Mouse (Mus musculus) ES-E14 (cell line): ENCODE data around the gene Nsun6. TPM values are rescaled to one million over a fixed set of nuclear protein-coding genes. Genes with fewer than 3 reads are reported as not detected.

Source experiments
- DNase-seq: peaks from one replicate; pipeline ENCODE4 v3.0.0-alpha.2; 2013; ENCODE audit warnings: low read depth, low spot score
- H3K27ac ChIP-seq: 2 replicates; pipeline ENCODE4 v1.5.1; 2012; ENCODE audit warnings: low read depth, mild to moderate bottlenecking, low read length, moderate library complexity, mixed read lengths; ENCODE audit not compliant: poor library complexity, insufficient read depth, severe bottlenecking
- H3K36me3 ChIP-seq: 2 replicates; pipeline ENCODE4 v1.6.1; 2012; ENCODE audit warnings: mild to moderate bottlenecking, low read length, moderate library complexity, mixed read lengths; ENCODE audit not compliant: control insufficient read depth, poor library complexity, insufficient read depth, severe bottlenecking
- H3K4me1 ChIP-seq, 2 experiments: fragments of 150-350 bp in 1 of 2; sonication (generic) in 1 of 2; 2 replicates each; pipeline ENCODE4 v1.6.1; 2012; ENCODE audit warnings: low read length in 2 of 2, mild to moderate bottlenecking in 1 of 2, mixed read lengths in 1 of 2; ENCODE audit not compliant: control insufficient read depth in 2 of 2, insufficient read depth in 2 of 2, poor library complexity in 1 of 2
- H3K4me3 ChIP-seq, 2 experiments: fragments of 150-350 bp in 1 of 2; sonication (generic) in 1 of 2; 2 replicates each; pipeline ENCODE4 v1.5.1; 2012; ENCODE audit warnings: low read length in 2 of 2, low read depth in 1 of 2, mild to moderate bottlenecking in 1 of 2, mixed read lengths in 1 of 2; ENCODE audit not compliant: insufficient read depth in 1 of 2, poor library complexity in 1 of 2, severe bottlenecking in 1 of 2
- H3K9ac ChIP-seq: 2 replicates; pipeline ENCODE4 v1.6.1; 2012; ENCODE audit warnings: low read depth, mild to moderate bottlenecking, low read length, mixed read lengths; ENCODE audit not compliant: poor library complexity, insufficient read depth, severe bottlenecking
- H3K9me3 ChIP-seq: fragments of 150-350 bp; sonication (generic); 2 replicates; pipeline ENCODE4 v1.6.1; 2012; ENCODE audit warnings: low read depth, mild to moderate bottlenecking, low read length; ENCODE audit not compliant: control insufficient read depth, insufficient read depth
- CHD2 ChIP-seq: IDR thresholded peaks from 2 replicates; pipeline ENCODE4 v1.6.1; 2014; ENCODE audit warnings: mild to moderate bottlenecking, low read depth, low read length, inconsistent platforms
- HCFC1 ChIP-seq: IDR thresholded peaks from 2 replicates; pipeline ENCODE4 v1.6.1; 2012; ENCODE audit warnings: low read length, inconsistent platforms, borderline replicate concordance; ENCODE audit not compliant: insufficient read depth
- MAFK ChIP-seq: IDR thresholded peaks from 2 replicates; pipeline ENCODE4 v1.6.1; 2014; ENCODE audit warnings: mild to moderate bottlenecking, low read depth, low read length, inconsistent platforms; ENCODE audit not compliant: insufficient read depth
- ZC3H11A ChIP-seq: IDR thresholded peaks from 2 replicates; pipeline ENCODE4 v1.6.1; 2012; ENCODE audit warnings: low read depth, mild to moderate bottlenecking, inconsistent platforms, low read length, borderline replicate concordance
- ZNF384 ChIP-seq: IDR thresholded peaks from 2 replicates; pipeline ENCODE4 v1.6.1; 2012; ENCODE audit warnings: low read depth, low read length, inconsistent platforms
- in situ Hi-C, 2 experiments: fragments of 600-800 bp; cut with MboI; formaldehyde crosslinking; loops; one replicate each; pipeline ENCODE4 v1.15.1; 2025; ENCODE audit warnings: low sequenced_read_pairs in 2 of 2, inconsistent platforms in 1 of 2; ENCODE audit not compliant: unreplicated experiment in 2 of 2
- total RNA-seq: library from RNA; depleted of rRNA; stranded (reverse); fragments of 300-350 nt; gene quantifications from 2 replicates; pipeline ENCODE4 v1.2.3, GENCODE M21; 2012

Nsun6 gene
- total RNA-seq, 1 experiment, result 10.3 TPM

DNA sequence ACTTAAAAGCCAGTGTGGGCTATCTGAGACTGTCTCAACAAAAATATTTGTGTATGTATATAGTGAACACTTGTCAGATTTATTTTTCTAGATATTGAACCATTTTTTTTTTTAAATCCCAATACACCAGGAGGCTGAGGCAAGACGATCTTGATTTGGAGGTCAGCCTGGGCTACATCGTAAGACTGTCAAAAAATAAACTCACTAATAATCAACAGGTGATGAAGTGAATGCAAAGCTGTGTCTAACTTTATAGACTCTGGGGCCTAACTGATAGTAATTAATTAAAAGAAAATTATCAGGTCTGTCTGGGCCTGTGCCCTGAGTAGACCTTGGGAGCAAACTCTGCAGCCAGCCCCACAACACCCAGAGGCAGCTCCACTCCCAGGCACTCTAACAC, 28.8 kb upstream of the Nsun6 start:
- H3K9me3 ChIP-seq, result no peaks in the 10 kb centered on the region
- in situ Hi-C loops, result no loop called here
- DNase-seq, result no peak
- no peaks in the 10 kb centered on the region for H3K4me1 ChIP-seq
- no peak overlapping the region for H3K9ac ChIP-seq
- H3K36me3 ChIP-seq, result no peaks in the 10 kb centered on the region
- TF ChIP-seq MAFK, result no peak
- TF ChIP-seq ZNF384, result no peak
- no peak for TF ChIP-seq ZC3H11A
- no peak for TF ChIP-seq CHD2
- TF ChIP-seq HCFC1, result no peak
- H3K27ac ChIP-seq, result no peak overlapping the region
- H3K4me3 ChIP-seq, result no peak overlapping the region

DNA sequence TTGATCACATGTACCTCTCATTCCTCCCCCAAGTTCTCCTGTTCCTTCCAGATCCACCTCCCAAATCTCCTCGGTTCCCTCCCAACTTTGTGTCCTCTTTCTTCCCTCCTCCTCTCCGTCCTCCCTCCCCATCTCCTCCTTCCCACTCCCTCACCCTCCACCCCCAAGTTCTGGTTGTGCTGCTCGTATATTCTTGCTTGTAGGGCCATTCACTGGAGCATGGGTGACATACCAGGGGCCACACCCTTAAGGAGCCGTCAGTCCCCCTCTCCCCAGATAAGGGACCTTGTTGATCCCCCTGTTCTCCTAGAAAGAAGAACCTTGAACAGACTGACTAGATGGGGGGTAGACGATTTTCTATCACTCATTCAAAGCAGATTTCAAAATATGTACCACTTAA, 12.2 kb upstream of the Nsun6 start:
- no peak for DNase-seq
- H3K27ac ChIP-seq, result no peak overlapping the region
- H3K9me3 ChIP-seq, result no peaks in the 10 kb centered on the region
- H3K4me1 ChIP-seq, result peaks cover 1 to 2% of the 10 kb centered on the region in 2 experiments; a peak in 1 of 4 replicates
- H3K4me3 ChIP-seq, result no peak overlapping the region
- in situ Hi-C loops, result no loop called here
- TF ChIP-seq CHD2 (no peak), MAFK (no peak), ZC3H11A (no peak), HCFC1 (no peak), ZNF384 (no peak)
- H3K9ac ChIP-seq, result no peak overlapping the region
- H3K36me3 ChIP-seq, result 0 out of 2 replicates have a peak, but pooled peaks cover 2% of the 10 kb centered on the region

DNA sequence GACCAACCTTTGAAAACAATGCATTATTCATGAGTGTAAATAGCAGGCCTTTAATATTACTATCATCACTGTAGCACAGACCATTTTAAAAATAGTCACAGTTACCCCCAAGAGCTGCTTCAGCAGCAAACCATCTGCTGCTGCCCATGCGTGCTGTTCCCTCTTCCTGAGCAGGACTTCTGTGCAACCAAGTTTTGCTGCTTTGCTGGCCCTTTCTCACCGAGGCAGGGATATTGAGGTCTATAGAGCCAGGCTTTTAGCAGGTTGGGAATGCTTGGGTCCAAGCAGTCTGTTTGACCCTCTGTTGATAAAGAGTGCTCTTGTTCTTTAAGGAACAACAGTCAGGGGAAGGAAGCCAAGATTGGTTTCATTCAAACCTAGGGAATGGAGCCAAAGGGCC, 10.6 kb upstream of the Nsun6 start:
- TF ChIP-seq ZC3H11A (no peak), ZNF384 (no peak), MAFK (no peak), HCFC1 (no peak), CHD2 (no peak)

GRCm38 (mm10) chr2:15064380-15065269, 9.8 kb upstream of the Nsun6 start:
- H3K9ac ChIP-seq, result no peak overlapping the region
- H3K4me1 ChIP-seq, result peaks cover 1 to 2% of the 10 kb centered on the region in 2 experiments; a peak in 1 of 4 replicates
- no peaks in the 10 kb centered on the region for H3K9me3 ChIP-seq
- H3K4me3 ChIP-seq, result no peak overlapping the region
- TF ChIP-seq ZNF384, result no peak
- in situ Hi-C loops, result no loop called here
- H3K27ac ChIP-seq, result no peak overlapping the region
- no peaks in the 10 kb centered on the region for H3K36me3 ChIP-seq
- DNase-seq, result no peak

More for the DNA sequence above, 10.6 kb upstream of the Nsun6 start:
- no peak overlapping the region for H3K4me3 ChIP-seq
- in situ Hi-C loops, result no loop called here
- no peaks in the 10 kb centered on the region for H3K9me3 ChIP-seq
- DNase-seq, result no peak
- no peak overlapping the region for H3K27ac ChIP-seq
- no peak overlapping the region for H3K9ac ChIP-seq
- 0 out of 2 replicates have a peak, but pooled peaks cover 2% of the 10 kb centered on the region for H3K36me3 ChIP-seq
- H3K4me1 ChIP-seq, result peaks cover 1 to 2% of the 10 kb centered on the region in 2 experiments; a peak in 1 of 4 replicates

- no peaks in the 10 kb centered on the region for H3K36me3 ChIP-seq
- H3K27ac ChIP-seq, result no peak overlapping the region
- no peak for DNase-seq
- no peaks in the 10 kb centered on the region for H3K9me3 ChIP-seq
- no peak overlapping the region for H3K9ac ChIP-seq
- TF ChIP-seq MAFK (no peak), HCFC1 (no peak), ZNF384 (no peak)
- H3K4me1 ChIP-seq, result peaks cover 1 to 2% of the 10 kb centered on the region in 2 experiments; a peak in 1 of 4 replicates
- in situ Hi-C loops, result no loop called here
- H3K4me3 ChIP-seq, result no peak overlapping the region
These were observed 8.9 kb upstream of the Nsun6 start for GRCm38 (mm10) chr2:15063815-15064214.
